Mouse (Mus musculus): ENCODE results near the gene Col26a1. TPM values are rescaled to one million over a fixed set of nuclear protein-coding genes. Genes with fewer than 3 reads are reported as not detected.

Col26a1 gene
- polyA plus RNA-seq, 1 experiment: 1.00 TPM

- H3K79me2 ChIP-seq (ENCODE audit: control insufficient read depth, insufficient read depth): no peaks in the 10 kb centered on the region
- H3K36me3 ChIP-seq (ENCODE audit: control insufficient read depth, insufficient read depth): no peaks in the 10 kb centered on the region
- no peaks in the 10 kb centered on the region for H3K27me3 ChIP-seq (ENCODE audit: control insufficient read depth, insufficient read depth, insufficient read length)
- H3K4me2 ChIP-seq (ENCODE audit: low read depth): no peak overlapping the region
- no peak overlapping the region for H3ac ChIP-seq (ENCODE audit: control insufficient read depth, insufficient read length)
- H3K4me3 ChIP-seq: no peak overlapping the region
- TF ChIP-seq TCF3 (IDR thresholded peaks at IDR 0.05; ENCODE audit: insufficient read length, low read depth) (no peak), MYOG (IDR thresholded peaks at IDR 0.05; ENCODE audit: control insufficient read depth in 1 of 3, insufficient read depth in 1 of 3, insufficient read length in 2 of 3, low read depth in 2 of 3) (peak in 1 of 3 experiments; percentile 31), TCF12 (IDR thresholded peaks at IDR 0.05; ENCODE audit: insufficient read depth, poor library complexity, severe bottlenecking) (no peak)
These were observed 165.5 kb downstream of the Col26a1 start for GRCm38 (mm10) chr5:136717573-136717854.

- Histone ChIP-seq H3K36me3 (ENCODE audit: control insufficient read depth, insufficient read depth) (no peaks in the 10 kb centered on the region), H3K4me2 (ENCODE audit: low read depth) (no peak overlapping the region), H3K4me3 (no peak overlapping the region), H3K27me3 (ENCODE audit: control insufficient read depth, insufficient read depth, insufficient read length) (no peaks in the 10 kb centered on the region), H3ac (ENCODE audit: control insufficient read depth, insufficient read length) (no peak overlapping the region), H3K79me2 (ENCODE audit: control insufficient read depth, insufficient read depth) (no peaks in the 10 kb centered on the region)
- peak; percentile 43 for TF ChIP-seq TCF12 (IDR thresholded peaks at IDR 0.05; ENCODE audit: insufficient read depth, poor library complexity, severe bottlenecking)
- no peak for TF ChIP-seq CEBPB (IDR thresholded peaks at IDR 0.05; ENCODE audit: insufficient read depth, poor library complexity, severe bottlenecking)
- no peak for TF ChIP-seq POLR2AphosphoS2 (IDR thresholded peaks at IDR 0.05; ENCODE audit: insufficient read length, low read depth)
- TF ChIP-seq TCF3 (IDR thresholded peaks at IDR 0.05; ENCODE audit: insufficient read length, low read depth): peak; percentile 57
- TF ChIP-seq SRF (IDR thresholded peaks at IDR 0.05; ENCODE audit: control insufficient read depth, insufficient read length, low read depth): no peak
- TF ChIP-seq POLR2A (IDR thresholded peaks at IDR 0.05; ENCODE audit: insufficient read length, low read depth): no peak
- TF ChIP-seq E2F4 (IDR thresholded peaks at IDR 0.05; ENCODE audit: insufficient read depth): no peak
- TF ChIP-seq MAX (IDR thresholded peaks at IDR 0.05; ENCODE audit: low read depth): no peak
- TF ChIP-seq MYOG (IDR thresholded peaks at IDR 0.05; ENCODE audit: control insufficient read depth in 1 of 3, insufficient read depth in 1 of 3, insufficient read length in 2 of 3, low read depth in 2 of 3): peak in 2 of 3 experiments; percentile 61 to 82
- TF ChIP-seq USF1 (IDR thresholded peaks at IDR 0.05; ENCODE audit: low read depth): no peak
- TF ChIP-seq MYOD1 (IDR thresholded peaks at IDR 0.05; ENCODE audit: control insufficient read depth in 1 of 3, insufficient read length in 2 of 3, low read depth in 2 of 3): peak in 2 of 3 experiments; percentile 79 to 82
These were observed 166.1 kb downstream of the Col26a1 start for GRCm38 (mm10) chr5:136716696-136717572.

- Histone ChIP-seq H3K79me2 (ENCODE audit: control insufficient read depth, insufficient read depth) (no peaks in the 10 kb centered on the region), H3K4me2 (ENCODE audit: low read depth) (no peak overlapping the region), H3K4me3 (no peak overlapping the region), H3K36me3 (ENCODE audit: control insufficient read depth, insufficient read depth) (no peaks in the 10 kb centered on the region), H3ac (ENCODE audit: control insufficient read depth, insufficient read length) (no peak overlapping the region), H3K27me3 (ENCODE audit: control insufficient read depth, insufficient read depth, insufficient read length) (no peaks in the 10 kb centered on the region)
- TF ChIP-seq POLR2AphosphoS2 (IDR thresholded peaks at IDR 0.05; ENCODE audit: insufficient read length, low read depth) (no peak), MYOD1 (IDR thresholded peaks at IDR 0.05; ENCODE audit: control insufficient read depth in 1 of 3, insufficient read length in 2 of 3, low read depth in 2 of 3) (no peak), USF1 (IDR thresholded peaks at IDR 0.05; ENCODE audit: low read depth) (no peak), TCF3 (IDR thresholded peaks at IDR 0.05; ENCODE audit: insufficient read length, low read depth) (no peak), MAX (IDR thresholded peaks at IDR 0.05; ENCODE audit: low read depth) (no peak), SRF (IDR thresholded peaks at IDR 0.05; ENCODE audit: control insufficient read depth, insufficient read length, low read depth) (no peak), E2F4 (IDR thresholded peaks at IDR 0.05; ENCODE audit: insufficient read depth) (no peak), POLR2A (IDR thresholded peaks at IDR 0.05; ENCODE audit: insufficient read length, low read depth) (no peak), TCF12 (IDR thresholded peaks at IDR 0.05; ENCODE audit: insufficient read depth, poor library complexity, severe bottlenecking) (no peak), MYOG (IDR thresholded peaks at IDR 0.05; ENCODE audit: control insufficient read depth in 1 of 3, insufficient read depth in 1 of 3, insufficient read length in 2 of 3, low read depth in 2 of 3) (no peak), REST (IDR thresholded peaks at IDR 0.05; ENCODE audit: insufficient read depth, insufficient read length) (no peak), CEBPB (IDR thresholded peaks at IDR 0.05; ENCODE audit: insufficient read depth, poor library complexity, severe bottlenecking) (no peak)
These were observed 168.1 kb downstream of the Col26a1 start for GRCm38 (mm10) chr5:136714879-136715278.

- TF ChIP-seq REST (IDR thresholded peaks at IDR 0.05; ENCODE audit: insufficient read depth, insufficient read length) (no peak), E2F4 (IDR thresholded peaks at IDR 0.05; ENCODE audit: insufficient read depth) (no peak), USF1 (IDR thresholded peaks at IDR 0.05; ENCODE audit: low read depth) (no peak), MYOD1 (IDR thresholded peaks at IDR 0.05; ENCODE audit: control insufficient read depth in 1 of 3, insufficient read length in 2 of 3, low read depth in 2 of 3) (no peak), TCF12 (IDR thresholded peaks at IDR 0.05; ENCODE audit: insufficient read depth, poor library complexity, severe bottlenecking) (no peak), POLR2AphosphoS2 (IDR thresholded peaks at IDR 0.05; ENCODE audit: insufficient read length, low read depth) (no peak), SRF (IDR thresholded peaks at IDR 0.05; ENCODE audit: control insufficient read depth, insufficient read length, low read depth) (no peak), MYOG (IDR thresholded peaks at IDR 0.05; ENCODE audit: control insufficient read depth in 1 of 3, insufficient read depth in 1 of 3, insufficient read length in 2 of 3, low read depth in 2 of 3) (no peak), CEBPB (IDR thresholded peaks at IDR 0.05; ENCODE audit: insufficient read depth, poor library complexity, severe bottlenecking) (no peak), POLR2A (IDR thresholded peaks at IDR 0.05; ENCODE audit: insufficient read length, low read depth) (no peak), TCF3 (IDR thresholded peaks at IDR 0.05; ENCODE audit: insufficient read length, low read depth) (no peak), MAX (IDR thresholded peaks at IDR 0.05; ENCODE audit: low read depth) (no peak)
- Histone ChIP-seq H3K79me2 (ENCODE audit: control insufficient read depth, insufficient read depth) (no peaks in the 10 kb centered on the region), H3ac (ENCODE audit: control insufficient read depth, insufficient read length) (no peak overlapping the region), H3K4me3 (no peak overlapping the region), H3K4me2 (ENCODE audit: low read depth) (no peak overlapping the region), H3K36me3 (ENCODE audit: control insufficient read depth, insufficient read depth) (no peaks in the 10 kb centered on the region), H3K27me3 (ENCODE audit: control insufficient read depth, insufficient read depth, insufficient read length) (no peaks in the 10 kb centered on the region)
These were observed 168.7 kb downstream of the Col26a1 start for GRCm38 (mm10) chr5:136714232-136714875.

All from myocyte (in vitro differentiated cells).